Mouse (Mus musculus): ENCODE data around the gene Ypel5.

Ypel5 gene

DNA sequence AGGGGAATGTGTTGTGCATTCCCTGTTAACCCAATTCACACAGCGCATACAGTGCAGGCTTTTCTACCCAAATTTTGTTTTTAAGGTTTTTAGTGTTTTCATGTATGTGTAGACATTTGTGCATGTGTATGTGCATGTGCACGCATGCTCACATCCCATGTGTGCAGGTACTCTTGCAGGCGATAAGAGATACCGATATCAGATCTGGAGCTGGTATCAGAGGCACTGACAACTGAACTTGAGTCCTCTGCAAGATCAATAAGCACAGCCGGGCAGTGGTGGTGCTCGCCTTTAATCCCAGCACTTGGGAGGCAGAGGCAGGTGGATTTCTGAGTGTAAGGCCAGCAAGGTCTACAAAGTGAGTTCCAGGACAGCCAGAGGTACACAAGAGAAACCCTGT lies 8.1 kb downstream of the Ypel5 start:
- no peak for DNase-seq (ENCODE audit: low spot score)

- DNase-seq (ENCODE audit: low spot score), result no peak
Measured at GRCm38 (mm10) chr17:72844949-72845490, 8.8 kb downstream of the Ypel5 start.

DNA sequence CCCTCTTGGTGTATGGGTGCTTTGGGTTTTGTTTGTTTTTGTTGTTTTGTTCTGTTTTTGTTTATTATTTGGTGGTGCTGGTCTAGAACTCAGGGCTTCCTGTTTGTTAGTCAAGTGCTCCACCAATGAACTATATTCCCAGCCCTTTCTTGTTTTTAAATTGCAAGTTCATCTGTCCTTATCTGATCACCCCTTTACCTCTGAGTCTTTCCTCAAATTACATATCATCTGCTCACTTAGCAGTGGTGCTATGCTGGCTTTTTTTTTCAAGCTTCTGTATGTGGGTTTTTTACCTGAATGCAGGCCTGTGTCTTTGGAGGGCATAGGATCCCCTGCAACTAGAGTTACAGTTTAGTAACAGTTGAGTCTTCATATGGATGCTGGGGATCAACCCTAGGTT lies 9.3 kb downstream of the Ypel5 start:
- DNase-seq (ENCODE audit: low spot score), result no peak

- no peak for DNase-seq (ENCODE audit: low spot score)
Measured at GRCm38 (mm10) chr17:72855298-72855697, 19.0 kb downstream of the Ypel5 start.

GRCm38 (mm10) chr17:72857677-72858633 lies 21.7 kb downstream of the Ypel5 start:
- DNase-seq (ENCODE audit: low spot score), result peak; percentile 61

- DNase-seq (ENCODE audit: low spot score), result no peak
Measured at GRCm38 (mm10) chr17:72863226-72863625, 27.0 kb downstream of the Ypel5 start.

GRCm38 (mm10) chr17:72866624-72867245 lies 30.5 kb downstream of the Ypel5 start:
- no peak for DNase-seq (ENCODE audit: low spot score)

- no peak for DNase-seq (ENCODE audit: low spot score)
Measured at GRCm38 (mm10) chr17:72868181-72868580, 31.9 kb downstream of the Ypel5 start.

DNA sequence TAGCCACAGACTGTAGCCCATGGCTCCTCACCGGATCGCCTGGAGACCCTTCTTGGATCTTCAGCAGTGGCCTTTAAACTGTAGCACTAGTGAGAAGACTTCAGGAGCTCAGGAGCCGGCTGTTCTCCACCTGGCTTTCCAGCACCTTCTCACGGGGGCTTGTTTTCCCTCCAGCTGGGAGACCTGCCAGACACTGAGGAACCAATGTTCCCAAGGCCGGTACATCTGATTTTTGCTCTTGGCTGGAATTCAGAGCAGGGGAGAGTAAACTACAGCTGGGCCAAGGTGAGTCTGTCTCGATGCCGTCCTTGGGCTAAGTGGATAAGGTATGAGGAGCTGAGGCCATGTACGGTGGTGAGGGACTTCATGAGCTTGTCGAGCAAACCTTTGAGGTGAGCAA lies 42.7 kb downstream of the Ypel5 start:
- no peak for DNase-seq (ENCODE audit: low spot score)

- no peak for DNase-seq (ENCODE audit: low spot score)
Measured at GRCm38 (mm10) chr17:72880156-72880555, 43.9 kb downstream of the Ypel5 start.

GRCm38 (mm10) chr17:72881051-72881450 lies 44.8 kb downstream of the Ypel5 start:
- DNase-seq (ENCODE audit: low spot score), result no peak

DNA sequence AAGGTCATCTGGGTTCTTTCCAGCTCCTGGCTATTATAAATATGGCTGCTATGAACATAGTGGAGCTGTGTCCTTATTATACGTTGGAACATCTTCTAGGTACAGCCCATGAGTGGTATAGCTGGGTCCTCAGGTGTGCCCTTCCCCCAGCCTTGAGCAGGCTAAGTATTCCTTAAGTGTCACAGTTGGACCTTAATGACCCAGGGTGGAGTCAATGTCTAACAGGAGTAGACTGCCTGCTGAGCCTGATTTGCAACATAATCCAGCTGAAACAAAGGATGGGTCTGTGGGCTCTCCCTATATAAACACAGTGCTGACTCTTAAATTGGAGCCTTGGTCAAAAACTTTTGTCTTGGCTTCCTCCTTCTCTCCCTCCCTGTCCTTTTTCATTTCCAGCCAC lies 45.6 kb downstream of the Ypel5 start:
- no peak for DNase-seq (ENCODE audit: low spot score)

DNA sequence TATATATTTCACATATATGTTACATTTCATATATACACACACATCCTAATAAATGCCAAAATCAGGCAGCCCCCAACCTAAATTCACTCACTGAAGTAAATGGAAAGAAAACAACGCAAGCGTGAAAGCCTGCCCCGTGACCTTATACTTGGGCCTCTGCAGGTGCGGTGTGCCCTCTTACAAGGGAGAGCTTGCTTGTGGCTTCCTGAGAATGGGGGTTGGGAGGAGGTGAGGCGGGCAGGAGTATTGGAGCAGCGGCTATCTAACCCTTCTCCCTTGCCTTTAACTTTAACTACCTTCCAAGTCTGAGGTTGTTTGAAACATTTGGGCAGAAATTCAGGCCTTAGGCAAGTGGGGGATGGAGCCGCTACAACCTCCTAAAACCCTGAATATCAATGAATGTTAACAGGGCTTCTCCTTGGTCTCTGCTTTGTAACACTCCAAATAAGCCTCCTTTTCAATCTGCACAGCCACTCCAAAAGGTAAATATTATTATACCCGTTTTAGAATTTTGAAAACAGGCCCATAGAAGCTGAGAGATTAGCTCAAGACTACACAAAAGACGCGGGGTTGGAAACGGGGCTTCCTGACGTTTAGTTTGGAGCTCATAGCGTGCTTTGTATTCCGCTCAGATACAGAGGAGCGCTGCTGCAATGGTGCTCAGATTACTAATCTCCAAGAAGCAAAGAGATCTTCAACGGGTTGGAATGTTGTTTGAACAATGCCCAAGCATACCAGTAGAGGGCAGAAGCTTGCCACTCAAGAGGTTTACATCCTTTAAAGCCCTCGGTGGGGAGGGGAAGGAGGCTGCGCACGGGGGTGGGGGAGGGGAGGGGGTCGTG lies 53.5 kb downstream of the Ypel5 start:
- peak; percentile 64 for DNase-seq (ENCODE audit: low spot score)

- DNase-seq (ENCODE audit: low spot score), result no peak
Measured at GRCm38 (mm10) chr17:72890398-72890898, 54.2 kb downstream of the Ypel5 start.

GRCm38 (mm10) chr17:72891556-72891955 lies 55.3 kb downstream of the Ypel5 start:
- DNase-seq (ENCODE audit: low spot score), result no peak

DNA sequence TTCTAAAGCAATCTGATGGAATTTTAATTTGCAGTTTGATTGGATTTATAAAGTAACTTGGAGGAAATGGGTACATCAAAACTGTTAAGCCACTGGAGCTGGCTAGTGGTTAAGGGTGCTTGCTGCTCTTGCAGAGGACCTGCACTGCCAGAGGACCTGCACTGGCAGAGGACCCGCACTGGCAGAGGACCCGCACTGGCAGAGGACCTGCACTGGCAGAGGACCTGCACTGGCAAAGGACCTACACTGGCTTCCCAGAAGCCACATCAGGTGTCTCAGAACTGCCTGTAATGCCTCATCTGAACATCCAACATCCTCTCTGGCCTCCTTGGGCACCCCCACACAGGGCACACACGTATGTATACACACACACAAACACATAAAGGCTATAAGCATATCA lies 59.3 kb downstream of the Ypel5 start:
- no peak for DNase-seq (ENCODE audit: low spot score)

- DNase-seq (ENCODE audit: low spot score), result no peak
Measured at GRCm38 (mm10) chr17:72897076-72897475, 60.8 kb downstream of the Ypel5 start.

- no peak for DNase-seq (ENCODE audit: low spot score)
Measured at GRCm38 (mm10) chr17:72897961-72898360, 61.7 kb downstream of the Ypel5 start.

DNA sequence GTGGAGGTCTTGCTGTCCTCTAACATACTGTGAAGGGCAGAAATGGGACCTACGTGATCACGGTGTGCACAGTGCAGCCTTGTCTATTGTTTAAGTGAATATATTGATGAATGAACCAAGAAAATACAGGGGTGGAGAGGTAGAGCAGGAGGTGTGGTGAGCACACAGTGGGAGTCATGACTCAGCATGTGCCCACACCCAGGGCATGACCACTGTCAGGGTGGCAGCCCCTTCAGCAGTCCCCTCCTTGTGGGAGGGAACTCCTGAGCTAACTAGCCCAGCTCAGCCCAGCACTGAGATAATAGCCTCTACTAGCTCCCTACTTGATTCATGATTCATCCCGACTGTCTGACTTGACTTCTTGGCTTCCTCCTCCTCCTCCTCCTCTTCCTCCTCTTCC lies 62.5 kb downstream of the Ypel5 start:
- DNase-seq (ENCODE audit: low spot score), result no peak

Measured in urinary bladder, postnatal 14 days (tissue).